Mouse (Mus musculus): ENCODE measurements around the gene Zbed5.

DNA sequence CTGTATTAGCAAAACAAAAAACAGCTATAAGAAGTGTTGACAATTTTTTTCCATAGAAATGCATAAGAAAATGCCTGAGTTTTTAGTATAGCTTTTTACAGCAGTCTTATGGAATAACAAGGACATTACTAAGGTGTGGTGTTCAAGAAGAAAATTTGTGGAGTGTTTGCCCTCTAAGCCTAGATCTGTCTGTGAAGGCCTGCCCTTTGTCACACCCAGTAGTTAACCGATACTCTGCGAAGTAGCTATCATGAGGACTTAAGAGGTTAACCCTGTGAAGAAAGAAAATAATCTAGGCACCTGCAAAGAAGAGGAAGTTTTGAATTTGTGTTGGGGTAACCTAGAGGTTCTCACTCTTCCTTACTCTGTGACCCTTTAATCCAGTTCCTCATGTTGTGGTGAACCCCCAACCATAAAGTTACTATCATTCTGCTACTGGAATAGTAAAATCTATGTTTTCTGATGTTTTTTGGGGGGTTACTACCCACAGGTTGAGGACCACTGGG, 52.1 kb downstream of the Zbed5 start:
- no peak for TF ChIP-seq POLR2A (IDR thresholded peaks at IDR 0.05; ENCODE audit: insufficient read length, low read depth)
- no peak for TF ChIP-seq USF1 (IDR thresholded peaks at IDR 0.05; ENCODE audit: low read depth)
- no peak for TF ChIP-seq TCF12 (IDR thresholded peaks at IDR 0.05; ENCODE audit: insufficient read depth, poor library complexity, severe bottlenecking)
- no peak for TF ChIP-seq TCF3 (IDR thresholded peaks at IDR 0.05; ENCODE audit: insufficient read length, low read depth)
- TF ChIP-seq MYOD1 (IDR thresholded peaks at IDR 0.05; ENCODE audit: control insufficient read depth in 1 of 3, insufficient read length in 2 of 3, low read depth in 2 of 3), result no peak
- no peak for TF ChIP-seq E2F4 (IDR thresholded peaks at IDR 0.05; ENCODE audit: insufficient read depth)
- TF ChIP-seq MYOG (IDR thresholded peaks at IDR 0.05; ENCODE audit: control insufficient read depth in 1 of 3, insufficient read depth in 1 of 3, insufficient read length in 2 of 3, low read depth in 2 of 3), result no peak
- no peak for TF ChIP-seq CEBPB (IDR thresholded peaks at IDR 0.05; ENCODE audit: insufficient read depth, poor library complexity, severe bottlenecking)
- no peak for TF ChIP-seq SRF (IDR thresholded peaks at IDR 0.05; ENCODE audit: control insufficient read depth, insufficient read length, low read depth)
- no peak for TF ChIP-seq POLR2AphosphoS2 (IDR thresholded peaks at IDR 0.05; ENCODE audit: insufficient read length, low read depth)
- TF ChIP-seq MAX (IDR thresholded peaks at IDR 0.05; ENCODE audit: low read depth), result no peak

All from myocyte (in vitro differentiated cells).